Mouse (Mus musculus) lung, adult 18-20 months (tissue): ENCODE results near the gene Patj.

Experiments used
- DNase-seq, 2 experiments: peaks; one replicate each; pipeline ENCODE4 v3.0.0; 2022; ENCODE audit warnings: mixed read lengths in 2 of 2

Gene Patj

GRCm38 (mm10) chr4:98511964-98512743 is 116.6 kb downstream of the Patj start:
- no peak for DNase-seq

GRCm38 (mm10) chr4:98520492-98520891 is 124.9 kb downstream of the Patj start:
- no peak for DNase-seq

- no peak for DNase-seq
Measured at GRCm38 (mm10) chr4:98524525-98524924, 128.9 kb downstream of the Patj start.

GRCm38 (mm10) chr4:98535446-98535845 is 139.9 kb downstream of the Patj start:
- no peak for DNase-seq

- no peak for DNase-seq
Measured at GRCm38 (mm10) chr4:98541591-98541990, 146.0 kb downstream of the Patj start.

GRCm38 (mm10) chr4:98543001-98543400 is 147.4 kb downstream of the Patj start:
- no peak for DNase-seq

- DNase-seq: peak in 1 of 2 experiments; percentile 18
Measured at GRCm38 (mm10) chr4:98545376-98545775, 149.8 kb downstream of the Patj start.

- DNase-seq: no peak
Measured at GRCm38 (mm10) chr4:98546456-98547176, 151.0 kb downstream of the Patj start.

GRCm38 (mm10) chr4:98549491-98549890 is 153.9 kb downstream of the Patj start:
- no peak for DNase-seq

GRCm38 (mm10) chr4:98550116-98550515 is 154.5 kb downstream of the Patj start:
- no peak for DNase-seq

GRCm38 (mm10) chr4:98555666-98556065 is 160.1 kb downstream of the Patj start:
- DNase-seq: no peak

GRCm38 (mm10) chr4:98556449-98556848 is 160.9 kb downstream of the Patj start:
- peak in 1 of 2 experiments; percentile 10 for DNase-seq

GRCm38 (mm10) chr4:98557192-98557591 is 161.6 kb downstream of the Patj start:
- DNase-seq: no peak

GRCm38 (mm10) chr4:98560196-98560830 is 164.7 kb downstream of the Patj start:
- DNase-seq: no peak

- DNase-seq: no peak
Measured at GRCm38 (mm10) chr4:98563082-98563481, 167.5 kb downstream of the Patj start.

GRCm38 (mm10) chr4:98563506-98564195 is 168.1 kb downstream of the Patj start:
- peak in 1 of 2 experiments; percentile 27 for DNase-seq

- DNase-seq: no peak
Measured at GRCm38 (mm10) chr4:98564196-98564865, 168.7 kb downstream of the Patj start.

GRCm38 (mm10) chr4:98566741-98567140 is 171.2 kb downstream of the Patj start:
- DNase-seq: no peak

- DNase-seq: peak; percentile 14 to 33
Measured at GRCm38 (mm10) chr4:98567457-98567856, 171.9 kb downstream of the Patj start.

GRCm38 (mm10) chr4:98569904-98570303 is 174.3 kb downstream of the Patj start:
- peak in 1 of 2 experiments; percentile 21 for DNase-seq

- no peak for DNase-seq
Measured at GRCm38 (mm10) chr4:98577275-98577674, 181.7 kb downstream of the Patj start.

- DNase-seq: no peak
Measured at GRCm38 (mm10) chr4:98577957-98578541, 182.5 kb downstream of the Patj start.
